Mouse (Mus musculus) heart, adult 8-10 months (tissue): ENCODE results near the gene Gm20671. TPM values are rescaled to one million over a fixed set of nuclear protein-coding genes. Genes with fewer than 3 reads are reported as not detected.

Source experiments
- total RNA-seq, 4 experiments: library from RNA; stranded (reverse); gene quantifications; 2 replicates each; pipeline ENCODE4 v1.2.4; 2022

Gene Gm20671
- total RNA-seq, 4 experiments from 2014 or later = 0.35 to 0.37 TPM; not detected in 2

Other genes with a start within 250 kb of the Gm20671 start
- 10 to 100 TPM; 14.7 to 19.0 (median 17.0) TPM for gene Yes1, start 215.9 kb downstream of the Gm20671 start, total RNA-seq
- gene Pisd, start 41.5 kb downstream of the Gm20671 start, total RNA-seq = 10 to 100 TPM; 28.9 to 38.1 (median 32.7) TPM
- 1 to 10 TPM; 5.0 to 5.8 (median 5.6) TPM for gene Prr14l, start 27.1 kb upstream of the Gm20671 start, total RNA-seq
- 10 to 100 TPM; 21.8 to 29.3 (median 25.6) TPM for gene Depdc5, start 36.6 kb upstream of the Gm20671 start, total RNA-seq
- gene Ywhah, start 191.7 kb upstream of the Gm20671 start, total RNA-seq = 10 to 100 TPM; 73.8 to 88.7 (median 82.1) TPM